Mouse (Mus musculus) layer of hippocampus, adult 11-12 months (tissue): Measurements from ENCODE around the gene Sass6.
"Not testable (repeated sequence)": the region's sequence is repeated elsewhere in the genome, so short reads cannot be mapped to it uniquely, and the experiment has no call there.

Experiments used
- DNase-seq: peaks from one replicate; pipeline ENCODE4 v3.0.0; 2022; ENCODE audit warnings: low spot score

The Sass6 gene

DNA sequence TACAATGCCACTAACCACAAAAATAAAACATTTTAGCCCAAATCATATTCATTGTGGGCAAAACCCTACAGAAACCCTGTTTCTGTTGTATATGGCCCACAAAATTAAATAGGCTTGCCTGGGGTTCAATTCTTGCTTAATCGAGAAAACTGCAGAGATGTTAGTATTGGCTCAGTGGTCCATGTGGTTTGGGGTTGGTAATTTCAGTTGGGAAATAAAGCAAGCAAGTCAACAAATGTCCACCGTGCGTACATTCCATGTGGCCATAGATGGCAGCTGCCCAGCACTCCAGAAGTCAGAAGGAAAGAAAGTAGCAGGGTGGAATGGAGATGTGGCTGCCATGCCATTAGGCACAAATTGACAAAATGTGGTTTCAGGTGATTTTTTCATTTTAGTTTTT, 38.2 kb downstream of the Sass6 start:
- DNase-seq, result no peak

GRCm38 (mm10) chr3:116634091-116634490, 39.3 kb downstream of the Sass6 start:
- no peak for DNase-seq

DNA sequence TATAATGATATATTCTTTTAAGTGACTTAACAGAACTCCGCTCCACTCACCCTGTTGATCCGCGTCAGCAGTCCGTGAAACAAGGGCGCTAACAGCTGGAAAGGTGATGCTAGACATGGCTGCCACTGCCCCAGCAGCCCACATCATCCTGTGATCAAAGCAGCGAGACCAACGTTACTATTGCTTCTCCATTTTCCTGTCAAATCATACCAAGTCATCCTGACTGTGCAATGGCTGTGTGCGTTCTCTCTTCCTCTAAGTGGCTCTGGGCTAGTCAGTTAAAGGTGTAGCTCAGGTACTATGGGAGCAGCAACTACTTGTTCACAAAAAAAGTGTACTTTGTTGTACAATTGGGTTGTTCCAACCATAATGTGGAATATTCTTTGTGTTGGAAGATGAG, 40.1 kb downstream of the Sass6 start:
- DNase-seq, result no peak

- DNase-seq, result no peak
Measured at GRCm38 (mm10) chr3:116635799-116636198, 41.0 kb downstream of the Sass6 start.

DNA sequence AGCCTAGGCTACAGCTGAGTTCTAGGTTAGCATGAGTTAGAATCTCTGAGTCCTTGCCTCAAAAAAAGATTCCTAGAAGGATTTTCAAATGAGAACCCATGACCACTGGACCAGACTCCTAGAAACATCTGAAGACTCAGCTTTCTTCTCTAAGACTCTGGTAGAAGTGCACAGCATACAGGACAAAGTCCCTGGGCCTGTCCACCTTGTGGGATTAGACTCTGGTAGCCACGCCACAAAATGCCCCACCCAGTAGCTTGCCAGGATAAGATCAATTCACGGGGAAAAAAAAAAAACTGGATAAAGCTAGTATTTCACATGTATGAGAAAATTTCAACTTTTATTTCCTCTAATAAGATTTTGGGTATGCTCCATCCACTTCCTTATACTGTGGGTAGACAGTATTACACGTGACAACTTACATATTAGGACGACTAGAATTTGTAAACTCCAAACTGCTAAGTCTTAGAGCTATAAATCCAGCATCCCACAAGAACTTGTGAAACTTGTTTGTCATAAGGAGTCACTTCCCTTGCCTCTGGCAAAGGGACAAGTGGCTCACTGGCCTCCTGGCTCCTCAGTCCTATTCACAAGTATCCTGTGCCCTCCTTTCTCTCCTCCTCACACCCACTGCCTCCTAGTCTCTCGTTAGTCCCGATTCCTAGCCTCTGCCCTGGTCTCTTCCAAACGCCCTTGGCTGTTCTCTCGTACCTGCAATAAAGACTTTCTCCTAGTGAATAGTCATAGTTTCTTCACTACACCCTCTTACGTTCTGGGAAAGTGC, 43.1 kb downstream of the Sass6 start:
- DNase-seq, result no peak

DNA sequence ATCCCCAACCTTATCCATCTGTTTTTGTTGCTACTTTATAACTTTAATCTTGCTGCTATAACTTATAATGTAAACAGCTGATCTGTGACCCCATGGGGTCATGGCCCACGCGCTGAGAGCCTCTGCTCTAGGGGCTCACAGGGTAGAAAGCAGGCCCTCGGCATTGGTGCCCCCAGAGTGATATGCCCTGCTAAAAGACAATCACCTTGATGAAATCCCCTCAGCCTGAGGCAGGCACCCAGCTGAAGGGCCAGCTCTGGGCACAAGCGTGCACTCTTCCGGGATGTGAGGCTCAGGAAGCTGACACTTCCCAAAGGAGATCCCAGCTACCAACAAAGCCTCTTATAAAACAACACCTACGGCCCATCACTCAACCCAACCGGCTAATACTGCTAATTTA, 43.8 kb downstream of the Sass6 start:
- no peak for DNase-seq

- DNase-seq, result no peak
Measured at GRCm38 (mm10) chr3:116640024-116640423, 45.2 kb downstream of the Sass6 start.

GRCm38 (mm10) chr3:116641811-116642371, 47.1 kb downstream of the Sass6 start:
- no peak for DNase-seq

DNA sequence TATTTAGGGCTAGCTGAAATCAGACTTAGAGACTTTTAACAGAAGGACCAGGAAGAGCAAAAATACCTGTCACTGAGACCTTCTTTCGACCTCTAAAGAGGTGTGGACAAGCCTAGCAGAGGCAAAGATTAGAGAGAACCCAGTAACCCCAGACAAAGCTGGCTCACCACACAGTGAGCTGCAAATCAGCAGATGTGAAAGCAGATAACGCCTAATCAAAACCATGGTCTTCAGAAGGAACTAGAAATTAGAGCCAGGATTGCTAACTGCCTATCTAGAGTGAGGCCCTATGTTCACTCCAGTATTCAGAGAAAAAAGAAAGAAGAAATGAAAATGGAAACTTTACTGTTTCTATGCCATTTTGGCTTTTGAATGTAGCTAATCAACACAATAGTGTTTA, 47.6 kb downstream of the Sass6 start:
- no peak for DNase-seq

GRCm38 (mm10) chr3:116646387-116646786, 51.6 kb downstream of the Sass6 start:
- DNase-seq, result no peak

DNA sequence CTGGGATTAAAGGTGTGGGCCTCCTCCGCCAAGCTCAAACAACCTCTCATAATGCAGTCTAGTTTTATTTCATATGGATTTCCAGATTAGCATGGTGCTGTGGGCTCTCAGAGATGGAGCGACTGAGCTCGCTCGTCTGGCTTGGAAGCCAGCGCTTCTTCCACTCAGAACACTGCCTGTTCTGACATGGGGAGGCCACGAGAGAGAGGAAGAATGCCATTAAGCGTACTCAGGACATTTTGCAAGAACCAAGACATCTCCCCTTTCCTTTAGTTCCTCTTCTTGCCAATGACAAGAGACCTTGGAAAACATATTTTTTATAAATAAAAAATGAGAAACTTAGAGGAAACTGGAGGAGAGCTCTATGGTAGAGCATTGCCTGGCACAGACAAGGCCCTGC, 54.0 kb downstream of the Sass6 start:
- no peak for DNase-seq

DNA sequence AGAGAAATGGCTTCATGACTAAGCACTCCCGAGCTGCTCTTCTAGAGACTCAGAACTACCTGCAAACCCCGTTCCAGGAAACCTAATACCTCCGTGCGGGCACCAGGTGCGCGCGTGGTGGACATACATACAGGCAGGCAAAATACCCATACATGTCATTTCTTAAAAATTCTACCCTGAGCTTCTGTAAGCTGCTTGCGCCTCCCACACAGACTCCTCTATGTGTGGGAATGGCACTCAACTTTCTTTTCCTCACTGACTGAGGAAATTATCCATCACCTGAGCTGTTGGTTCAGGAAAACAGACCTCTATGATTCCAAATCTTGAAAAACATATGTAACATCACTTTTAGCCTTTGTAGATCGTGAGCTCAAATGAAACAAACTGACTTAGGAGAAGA, 55.9 kb downstream of the Sass6 start:
- DNase-seq, result no peak

DNA sequence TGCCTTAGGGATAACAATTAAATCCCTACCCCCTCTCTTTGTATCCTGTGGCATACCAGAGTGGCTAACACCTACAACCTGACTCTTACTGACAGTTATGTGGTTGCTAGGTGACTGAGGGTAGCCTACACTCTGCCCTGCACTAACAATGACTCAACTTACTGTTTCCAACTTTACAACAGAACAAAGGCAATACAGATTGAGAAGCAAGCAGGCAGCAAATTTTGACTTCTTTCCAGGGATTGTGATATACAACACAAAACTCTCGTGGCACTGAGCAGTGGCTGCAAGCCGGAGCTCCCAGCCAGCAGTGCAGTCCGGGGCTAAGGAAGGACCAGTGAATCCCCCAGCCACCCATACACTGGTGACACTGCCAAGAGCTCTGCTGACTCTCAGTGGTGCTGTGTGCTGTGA, 57.3 kb downstream of the Sass6 start:
- DNase-seq, result no peak

DNA sequence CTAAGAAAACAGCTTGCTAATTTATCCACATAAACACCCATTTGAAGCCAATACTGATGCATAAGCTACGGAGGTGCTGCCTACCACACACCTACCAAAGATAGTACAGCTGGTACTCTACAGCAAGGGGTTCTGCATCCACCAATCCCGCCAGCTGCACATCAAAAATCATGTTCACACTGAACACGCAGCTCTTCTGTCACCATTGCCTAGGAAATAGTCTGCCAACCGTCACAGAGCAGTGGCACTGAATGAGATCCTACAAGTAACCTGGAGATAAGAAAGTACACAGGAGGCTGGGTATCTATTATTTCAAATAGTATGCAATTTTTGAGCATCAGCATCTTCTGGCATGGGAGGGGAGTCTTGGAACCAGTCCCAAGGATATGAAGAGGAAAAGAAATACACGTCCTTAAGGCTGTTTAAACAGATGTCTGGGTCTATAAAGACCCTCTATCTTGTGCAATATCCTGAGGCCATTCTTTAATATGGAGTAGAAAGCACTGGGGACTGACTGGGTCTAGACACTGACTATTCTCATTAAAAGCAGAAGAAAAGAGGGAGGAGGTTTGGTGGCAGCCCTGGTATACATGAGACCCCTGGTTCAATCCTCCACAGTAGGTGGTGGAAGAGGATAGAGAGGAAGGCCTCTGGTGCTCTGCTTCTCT, 58.6 kb downstream of the Sass6 start:
- no peak for DNase-seq

- not testable (repeated sequence) for DNase-seq
Measured at GRCm38 (mm10) chr3:116654051-116654450, 59.3 kb downstream of the Sass6 start.

- DNase-seq, result no peak
Measured at GRCm38 (mm10) chr3:116656184-116656965, 61.6 kb downstream of the Sass6 start.

DNA sequence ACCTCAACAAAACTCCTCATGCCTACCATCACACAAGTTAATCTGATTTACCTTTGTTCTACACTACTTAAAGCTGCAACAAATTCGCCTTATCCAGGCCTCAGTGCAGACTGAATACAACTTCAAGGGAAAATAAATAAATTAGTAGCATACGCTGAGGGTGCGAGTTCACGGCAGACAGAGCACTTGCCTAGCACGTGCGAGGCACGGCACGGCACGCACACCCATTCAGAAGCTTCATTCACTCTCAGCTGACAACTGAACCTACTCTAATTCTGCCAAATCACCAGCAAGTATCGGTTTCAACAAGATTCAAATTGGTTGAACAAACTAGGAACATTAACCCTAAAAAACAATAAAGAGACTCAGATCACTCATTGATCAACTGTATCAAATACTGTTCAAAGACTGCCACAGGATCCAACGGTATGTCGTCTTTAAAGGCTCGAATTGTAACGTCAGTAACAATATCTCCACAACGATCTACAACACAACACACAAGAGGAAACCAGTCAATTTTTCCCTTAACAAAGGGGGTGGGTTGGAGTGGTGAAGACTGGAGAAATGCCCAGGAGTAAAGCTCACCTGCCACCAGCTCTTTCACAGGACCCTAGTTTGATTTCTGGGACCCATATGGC, 64.3 kb downstream of the Sass6 start:
- no peak for DNase-seq

DNA sequence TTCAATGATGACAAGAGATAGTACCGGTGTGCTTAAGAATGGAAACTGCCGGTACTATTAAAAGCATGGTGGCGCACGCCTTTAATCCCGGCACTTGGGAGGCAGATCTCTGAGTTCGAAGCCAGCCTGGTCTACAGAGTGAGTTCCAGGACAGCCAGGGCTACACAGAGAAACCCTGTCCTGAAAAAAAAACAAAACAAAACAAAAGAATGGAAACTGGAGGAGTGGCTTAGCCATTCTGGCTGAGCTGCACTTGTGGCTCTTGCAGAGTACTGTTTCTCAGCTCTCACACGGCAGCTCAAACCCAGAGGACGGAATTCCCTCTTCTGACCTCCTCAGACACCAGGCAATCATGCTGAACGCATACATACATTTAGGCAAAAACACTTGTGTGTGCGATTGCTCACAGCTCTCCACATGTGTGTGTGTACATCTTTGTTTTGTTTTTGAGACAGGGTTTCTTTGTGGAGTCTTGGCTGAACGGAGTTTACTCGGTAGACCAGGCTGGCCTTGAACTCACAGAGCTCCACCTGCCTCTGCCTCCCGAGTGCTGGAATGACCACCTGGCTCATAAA, 65.2 kb downstream of the Sass6 start:
- DNase-seq, result no peak

- no peak for DNase-seq
Measured at GRCm38 (mm10) chr3:116661288-116661869, 66.6 kb downstream of the Sass6 start.

- DNase-seq, result peak; percentile 24
Measured at GRCm38 (mm10) chr3:116661870-116662414, 67.2 kb downstream of the Sass6 start.

- DNase-seq, result peak; percentile 98
Measured at GRCm38 (mm10) chr3:116662463-116662863, 67.7 kb downstream of the Sass6 start, which contains the start of gene Mfsd14a. Gene Mfsd14a, minus strand, starts transcription at chr3:116662677.
